Mouse (Mus musculus): ENCODE data around the gene Ift20. TPM values are rescaled to one million over a fixed set of nuclear protein-coding genes. Genes with fewer than 3 reads are reported as not detected.

The Ift20 gene
- polyA plus RNA-seq, 1 experiment from 2014 or later = 130 TPM

GRCm38 (mm10) chr11:78501529-78501928 lies 34.6 kb upstream of the Ift20 start:
- Histone ChIP-seq H3K27me3 (ENCODE audit: insufficient read depth, low read length) (peaks cover 17% of the 10 kb centered on the region), H3K36me3 (ENCODE audit: insufficient read depth, low read length) (peaks cover 3% of the 10 kb centered on the region; the same call in 1 of the 2 replicates), H3K27ac (ENCODE audit: low read length) (no peak overlapping the region), H3K4me3 (ENCODE audit: low read length) (no peak overlapping the region), H3K9me3 (ENCODE audit: low read length) (no peaks in the 10 kb centered on the region), H3K9ac (replicated peaks; ENCODE audit: low read length) (no peak overlapping the region), H3K4me2 (replicated peaks; ENCODE audit: low read depth, low read length) (no peak overlapping the region), H3K4me1 (ENCODE audit: insufficient read depth, low read length) (peaks cover 15% of the 10 kb centered on the region)
- 80% methylated on average over 20 of the region's 20 CpGs for WGBS
- ATAC-seq (ENCODE audit: low FRiP score, low TSS enrichment) = no peak

DNA sequence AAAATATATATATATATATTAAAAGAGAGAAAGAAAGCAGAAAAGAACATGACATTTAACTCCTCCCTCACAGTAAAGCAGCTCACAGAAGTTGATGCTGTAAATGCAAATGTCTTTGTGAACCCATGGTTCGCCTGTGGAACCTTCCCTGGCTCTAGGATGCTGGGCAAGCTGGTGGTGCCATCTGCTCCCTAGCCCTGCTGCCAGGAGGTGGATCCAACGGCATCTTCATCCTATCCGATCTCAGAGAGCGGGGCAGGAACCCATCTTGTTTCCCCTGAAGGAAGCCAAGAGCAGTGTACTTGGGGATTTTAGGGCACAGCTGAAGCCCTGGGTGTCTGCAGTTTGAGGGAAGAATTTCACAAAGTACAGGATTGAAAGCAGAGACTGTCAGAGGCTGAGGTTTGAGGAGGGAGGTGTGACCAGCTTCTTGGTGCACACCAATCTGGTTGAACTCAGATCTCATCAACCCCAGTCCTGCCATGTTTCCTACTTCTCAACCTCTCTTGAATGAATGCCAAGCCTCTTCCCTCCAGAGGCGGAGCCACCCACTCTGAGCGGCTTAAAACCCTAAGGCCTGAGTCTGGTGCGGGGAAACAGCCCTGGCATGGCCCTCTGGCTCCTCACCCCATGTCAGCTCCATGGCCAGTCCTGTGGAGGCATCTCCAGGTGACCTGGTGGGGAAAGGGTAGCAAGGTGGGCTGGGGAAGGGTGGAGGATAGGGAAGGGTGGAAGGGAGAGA lies 33.1 kb upstream of the Ift20 start, which contains the start of gene Sebox:
Gene Sebox, plus strand, starts transcription at position 539 of the 742 bp plus-strand sequence.
- no peak within 1 kb of the TSS for H3K27ac ChIP-seq (ENCODE audit: low read length)
- H3K9me3 ChIP-seq (ENCODE audit: low read length) = no peaks in the 10 kb centered on the region
- peaks cover 18% of the 10 kb centered on the region for H3K36me3 ChIP-seq (ENCODE audit: insufficient read depth, low read length)
- no peak for ATAC-seq (ENCODE audit: low FRiP score, low TSS enrichment)
- peaks cover 16% of the 10 kb centered on the region for H3K27me3 ChIP-seq (ENCODE audit: insufficient read depth, low read length)
- no peak within 1 kb of the TSS for H3K4me3 ChIP-seq (ENCODE audit: low read length)
- peaks cover 1% of the 10 kb centered on the region for H3K4me1 ChIP-seq (ENCODE audit: insufficient read depth, low read length)
- no peak within 1 kb of the TSS for H3K4me2 ChIP-seq (replicated peaks; ENCODE audit: low read depth, low read length)
- H3K9ac ChIP-seq (replicated peaks; ENCODE audit: low read length) = no peak within 1 kb of the TSS
- 78% methylated on average over 7 of the region's 7 CpGs for WGBS

DNA sequence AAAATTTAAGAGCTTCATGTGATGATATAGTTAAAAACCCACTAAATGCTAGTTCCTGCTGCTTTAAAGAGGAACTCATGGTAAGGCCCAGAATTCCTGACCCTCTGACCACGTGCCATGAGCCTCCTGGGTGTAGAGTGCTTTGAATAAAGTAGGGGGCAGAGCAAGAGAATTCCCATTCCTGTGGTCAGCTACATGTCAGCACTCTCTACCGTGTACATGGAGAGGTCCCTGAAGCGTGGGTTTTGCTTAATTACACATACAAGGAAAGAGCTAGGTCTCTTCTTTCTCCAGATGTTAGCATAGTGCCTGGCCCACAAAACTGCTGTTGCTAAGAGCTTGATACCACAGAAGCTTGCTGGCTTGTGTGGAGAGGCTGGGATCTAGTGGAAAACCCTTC lies 30.7 kb upstream of the Ift20 start:
- 82% methylated on average over 3 of the region's 3 CpGs for WGBS
- Histone ChIP-seq H3K4me3 (ENCODE audit: low read length) (no peak overlapping the region), H3K4me2 (replicated peaks; ENCODE audit: low read depth, low read length) (no peak overlapping the region), H3K4me1 (ENCODE audit: insufficient read depth, low read length) (no peaks in the 10 kb centered on the region), H3K36me3 (ENCODE audit: insufficient read depth, low read length) (peaks cover 30% of the 10 kb centered on the region), H3K9me3 (ENCODE audit: low read length) (no peaks in the 10 kb centered on the region), H3K27me3 (ENCODE audit: insufficient read depth, low read length) (peaks cover 7% of the 10 kb centered on the region), H3K9ac (replicated peaks; ENCODE audit: low read length) (no peak overlapping the region), H3K27ac (ENCODE audit: low read length) (no peak overlapping the region)
- no peak for ATAC-seq (ENCODE audit: low FRiP score, low TSS enrichment)

- H3K9ac ChIP-seq (replicated peaks; ENCODE audit: low read length) = no peak overlapping the region
- no peaks in the 10 kb centered on the region for H3K9me3 ChIP-seq (ENCODE audit: low read length)
- no peak overlapping the region for H3K4me2 ChIP-seq (replicated peaks; ENCODE audit: low read depth, low read length)
- peaks cover 18% of the 10 kb centered on the region for H3K4me1 ChIP-seq (ENCODE audit: insufficient read depth, low read length)
- ATAC-seq (ENCODE audit: low FRiP score, low TSS enrichment) = no peak
- H3K4me3 ChIP-seq (ENCODE audit: low read length) = no peak overlapping the region
- WGBS = 79% methylated on average over 5 of the region's 5 CpGs
- no peaks in the 10 kb centered on the region for H3K27me3 ChIP-seq (ENCODE audit: insufficient read depth, low read length)
- peaks cover 32% of the 10 kb centered on the region for H3K36me3 ChIP-seq (ENCODE audit: insufficient read depth, low read length)
- no peak overlapping the region for H3K27ac ChIP-seq (ENCODE audit: low read length)
Measured at GRCm38 (mm10) chr11:78509148-78509547, 27.0 kb upstream of the Ift20 start.

DNA sequence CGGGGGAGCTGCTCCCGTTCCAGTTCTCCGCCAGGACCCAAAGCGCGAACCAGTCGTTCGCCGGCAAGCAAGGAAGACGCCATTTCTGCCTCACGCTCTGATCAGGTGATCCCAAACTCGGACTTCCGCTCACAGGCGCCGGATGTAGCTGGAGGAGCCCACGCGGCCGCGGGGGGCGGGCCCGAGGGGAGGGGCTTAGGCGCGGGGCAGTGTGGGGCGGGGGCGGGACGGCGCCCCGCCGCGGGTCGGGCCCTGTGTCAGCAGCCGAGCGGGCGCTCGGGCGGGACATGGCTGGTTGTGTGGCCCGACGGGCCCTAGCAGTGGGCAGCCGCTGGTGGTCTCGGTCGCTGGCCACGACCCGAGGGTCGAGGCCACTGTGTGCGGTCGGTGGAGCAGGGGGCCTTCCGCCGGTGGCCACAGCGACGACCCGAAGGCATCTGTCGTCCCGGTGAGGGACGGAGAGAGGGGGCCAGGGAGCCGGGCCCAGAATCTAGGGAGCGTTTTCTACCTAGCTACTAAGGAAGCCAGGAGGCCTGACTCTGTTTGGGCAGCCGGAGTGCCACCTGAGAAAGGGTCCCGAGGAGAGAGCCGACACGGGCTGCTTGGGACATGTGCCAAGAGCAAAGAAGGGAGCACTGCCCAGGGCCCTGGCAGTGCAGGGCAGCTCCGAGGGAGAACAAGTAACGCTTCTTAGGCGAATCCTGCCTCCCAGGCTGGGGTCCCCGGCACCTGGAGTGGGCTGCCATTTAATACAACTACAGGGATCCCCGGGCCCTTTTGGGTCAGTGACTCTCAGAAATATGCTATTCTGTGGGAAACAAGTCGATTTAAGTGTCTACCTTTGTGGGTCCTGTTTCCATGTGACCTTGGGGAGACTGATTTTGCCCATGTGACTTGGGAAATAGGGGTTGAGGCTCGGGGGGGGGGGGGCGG lies 23.9 kb upstream of the Ift20 start, which contains the start of the genes Tmem199 and Poldip2:
Gene Tmem199, minus strand, starts transcription at position 148 of the 933 bp plus-strand sequence.
Gene Poldip2, plus strand, starts transcription at position 169 of the 933 bp plus-strand sequence.
- Histone ChIP-seq H3K4me2 (replicated peaks; ENCODE audit: low read depth, low read length) (peak within 1 kb of the TSS; percentile 58), H3K27me3 (ENCODE audit: insufficient read depth, low read length) (no peaks in the 10 kb centered on the region), H3K9ac (replicated peaks; ENCODE audit: low read length) (peak within 1 kb of the TSS; percentile 95), H3K27ac (ENCODE audit: low read length) (peak within 1 kb of the TSS; percentile 85), H3K4me3 (ENCODE audit: low read length) (peak within 1 kb of the TSS; percentile 81), H3K36me3 (ENCODE audit: insufficient read depth, low read length) (peaks cover 47% of the 10 kb centered on the region), H3K9me3 (ENCODE audit: low read length) (no peaks in the 10 kb centered on the region), H3K4me1 (ENCODE audit: insufficient read depth, low read length) (peaks cover 18% of the 10 kb centered on the region)
- WGBS = under 1% methylated on average over 66 of the region's 67 CpGs
- ATAC-seq (ENCODE audit: low FRiP score, low TSS enrichment) = peak; percentile 97

GRCm38 (mm10) chr11:78513106-78513790 lies 22.9 kb upstream of the Ift20 start:
- H3K36me3 ChIP-seq (ENCODE audit: insufficient read depth, low read length) = peaks cover 47% of the 10 kb centered on the region
- no peaks in the 10 kb centered on the region for H3K27me3 ChIP-seq (ENCODE audit: insufficient read depth, low read length)
- H3K9ac ChIP-seq (replicated peaks; ENCODE audit: low read length) = peak overlapping the region; percentile 95
- peak overlapping the region; percentile 58 for H3K4me2 ChIP-seq (replicated peaks; ENCODE audit: low read depth, low read length)
- H3K27ac ChIP-seq (ENCODE audit: low read length) = no peak overlapping the region
- H3K4me1 ChIP-seq (ENCODE audit: insufficient read depth, low read length) = peaks cover 18% of the 10 kb centered on the region
- peak overlapping the region; percentile 81 for H3K4me3 ChIP-seq (ENCODE audit: low read length)
- ATAC-seq (ENCODE audit: low FRiP score, low TSS enrichment) = no peak
- H3K9me3 ChIP-seq (ENCODE audit: low read length) = no peaks in the 10 kb centered on the region
- 69% methylated on average over 3 of the region's 3 CpGs for WGBS

DNA sequence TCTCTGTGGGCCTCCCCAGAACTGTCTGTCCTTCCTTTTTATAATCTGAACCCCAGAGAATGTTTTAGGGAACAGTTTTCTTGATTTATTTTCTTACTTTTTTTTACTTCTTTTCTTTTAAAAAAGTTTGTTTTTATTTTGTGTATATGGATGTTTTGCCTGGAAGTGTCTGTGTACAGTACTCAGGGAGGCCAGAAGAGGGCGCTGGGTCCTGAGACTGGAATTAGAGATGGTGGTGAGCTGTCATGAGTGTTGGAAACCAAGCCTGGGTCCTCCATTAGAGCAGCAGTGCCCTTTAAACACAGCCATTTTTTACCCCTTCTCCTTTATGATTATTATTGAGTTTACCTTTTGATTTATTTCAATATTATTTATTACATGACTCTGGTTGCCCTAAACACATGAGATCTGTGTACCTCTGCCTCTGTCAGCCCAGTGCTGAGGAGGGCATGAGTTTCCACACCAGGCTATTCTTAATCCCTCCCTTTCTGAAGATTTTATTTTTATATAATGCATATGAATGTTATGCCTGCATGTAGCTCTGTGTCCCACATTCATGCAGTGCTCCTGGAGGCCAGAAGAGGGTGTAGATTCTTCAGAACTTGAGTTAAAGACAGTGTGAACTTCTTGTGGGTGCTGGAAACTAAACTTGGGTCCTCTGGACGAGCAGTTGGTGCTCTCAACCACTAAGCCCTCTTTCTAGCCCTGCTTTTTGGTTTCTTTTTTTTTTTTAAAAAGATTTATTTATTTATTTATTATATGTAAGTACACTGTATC lies 20.4 kb upstream of the Ift20 start:
- no peak overlapping the region for H3K9ac ChIP-seq (replicated peaks; ENCODE audit: low read length)
- no peak overlapping the region for H3K4me3 ChIP-seq (ENCODE audit: low read length)
- no peak overlapping the region for H3K27ac ChIP-seq (ENCODE audit: low read length)
- H3K4me1 ChIP-seq (ENCODE audit: insufficient read depth, low read length) = peaks cover 18% of the 10 kb centered on the region
- H3K9me3 ChIP-seq (ENCODE audit: low read length) = no peaks in the 10 kb centered on the region
- ATAC-seq (ENCODE audit: low FRiP score, low TSS enrichment) = no peak
- WGBS = 75% methylated on average over 2 of the region's 2 CpGs
- H3K36me3 ChIP-seq (ENCODE audit: insufficient read depth, low read length) = peaks cover 58% of the 10 kb centered on the region
- H3K27me3 ChIP-seq (ENCODE audit: insufficient read depth, low read length) = no peaks in the 10 kb centered on the region
- no peak overlapping the region for H3K4me2 ChIP-seq (replicated peaks; ENCODE audit: low read depth, low read length)

DNA sequence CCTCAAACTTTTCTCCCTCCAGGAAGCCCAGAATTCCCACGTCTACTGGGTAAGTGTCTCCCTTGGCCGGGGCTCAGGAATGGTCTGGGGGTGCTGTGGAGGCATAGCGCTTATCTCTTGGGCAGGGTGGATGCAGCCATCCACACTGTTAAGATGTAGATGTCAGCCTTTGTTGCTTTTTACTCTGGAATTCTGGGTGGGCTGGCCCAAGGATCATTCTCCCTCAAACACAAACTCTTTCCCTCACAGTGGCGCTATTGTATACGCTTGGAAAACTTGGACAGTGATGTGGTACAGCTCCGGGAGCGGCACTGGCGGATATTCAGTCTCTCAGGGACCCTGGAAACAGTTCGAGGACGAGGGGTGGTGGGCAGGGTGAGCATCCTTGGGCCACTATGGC lies 17.2 kb upstream of the Ift20 start:
- WGBS = 91% methylated on average over 10 of the region's 10 CpGs
- no peak for ATAC-seq (ENCODE audit: low FRiP score, low TSS enrichment)
- Histone ChIP-seq H3K36me3 (ENCODE audit: insufficient read depth, low read length) (peaks cover 87% of the 10 kb centered on the region), H3K4me1 (ENCODE audit: insufficient read depth, low read length) (no peaks in the 10 kb centered on the region), H3K9ac (replicated peaks; ENCODE audit: low read length) (no peak overlapping the region), H3K9me3 (ENCODE audit: low read length) (no peaks in the 10 kb centered on the region), H3K27ac (ENCODE audit: low read length) (no peak overlapping the region), H3K27me3 (ENCODE audit: insufficient read depth, low read length) (no peaks in the 10 kb centered on the region), H3K4me2 (replicated peaks; ENCODE audit: low read depth, low read length) (no peak overlapping the region), H3K4me3 (ENCODE audit: low read length) (no peak overlapping the region)

GRCm38 (mm10) chr11:78521880-78522279 lies 14.3 kb upstream of the Ift20 start:
- Histone ChIP-seq H3K36me3 (ENCODE audit: insufficient read depth, low read length) (peaks cover 89% of the 10 kb centered on the region), H3K4me1 (ENCODE audit: insufficient read depth, low read length) (no peaks in the 10 kb centered on the region), H3K9ac (replicated peaks; ENCODE audit: low read length) (no peak overlapping the region), H3K4me2 (replicated peaks; ENCODE audit: low read depth, low read length) (no peak overlapping the region), H3K27me3 (ENCODE audit: insufficient read depth, low read length) (no peaks in the 10 kb centered on the region), H3K27ac (ENCODE audit: low read length) (no peak overlapping the region), H3K9me3 (ENCODE audit: low read length) (no peaks in the 10 kb centered on the region), H3K4me3 (ENCODE audit: low read length) (no peak overlapping the region)
- ATAC-seq (ENCODE audit: low FRiP score, low TSS enrichment) = no peak
- 80% methylated on average over 3 of the region's 3 CpGs for WGBS

All from kidney, embryonic 16.5 days (tissue).